Mouse (Mus musculus): ENCODE data around the gene Ptprn2.
"Not testable (repeated sequence)": the region's sequence is repeated elsewhere in the genome, so short reads cannot be mapped to it uniquely, and the experiment has no call there.

Ptprn2 gene

GRCm38 (mm10) chr12:116513788-116514187 lies 28.3 kb downstream of the Ptprn2 start:
- not testable (repeated sequence) for DNase-seq (ENCODE audit: extremely low read depth, low read depth, low spot score)

DNA sequence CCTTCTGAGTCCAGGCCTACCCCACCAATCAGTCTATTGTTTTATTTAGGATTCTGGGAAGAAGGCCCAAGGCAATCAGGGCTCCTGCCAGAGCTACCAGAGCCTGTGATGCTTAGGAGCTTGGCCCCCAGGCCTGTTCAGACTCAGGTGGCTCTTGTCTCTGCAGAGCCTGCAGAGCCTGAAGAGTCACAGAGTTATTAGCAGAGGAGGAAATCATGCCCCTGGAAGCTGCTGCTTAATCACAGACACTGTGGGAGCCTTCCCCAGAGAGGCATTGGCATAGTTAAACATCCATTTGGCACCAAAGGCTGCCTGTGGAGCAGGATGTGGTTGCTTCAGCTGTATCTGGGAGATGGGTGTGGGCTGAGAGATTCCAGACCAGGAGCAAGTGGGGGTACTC lies 30.3 kb downstream of the Ptprn2 start:
- DNase-seq (ENCODE audit: extremely low read depth, low read depth, low spot score) = no peak

DNA sequence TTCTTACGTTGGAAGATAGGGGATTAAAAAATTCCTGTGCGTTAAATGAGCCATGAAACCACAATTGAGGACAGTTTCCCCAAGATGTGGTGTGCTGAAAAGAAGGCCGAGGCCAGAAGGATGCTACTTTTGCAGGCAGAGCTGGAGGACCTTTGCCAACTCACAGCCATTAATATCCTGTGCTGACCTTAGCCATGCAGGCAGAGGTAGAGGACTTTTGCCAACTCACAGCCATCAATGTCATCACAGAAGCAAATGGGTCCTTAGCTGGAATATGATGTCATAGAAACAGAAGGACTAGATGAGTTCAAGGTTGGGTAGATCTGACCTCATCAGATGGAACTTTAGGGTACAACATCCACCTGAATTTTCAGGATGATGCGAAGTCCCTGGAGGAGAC lies 43.3 kb downstream of the Ptprn2 start:
- DNase-seq (ENCODE audit: extremely low read depth, low read depth, low spot score) = no peak

DNA sequence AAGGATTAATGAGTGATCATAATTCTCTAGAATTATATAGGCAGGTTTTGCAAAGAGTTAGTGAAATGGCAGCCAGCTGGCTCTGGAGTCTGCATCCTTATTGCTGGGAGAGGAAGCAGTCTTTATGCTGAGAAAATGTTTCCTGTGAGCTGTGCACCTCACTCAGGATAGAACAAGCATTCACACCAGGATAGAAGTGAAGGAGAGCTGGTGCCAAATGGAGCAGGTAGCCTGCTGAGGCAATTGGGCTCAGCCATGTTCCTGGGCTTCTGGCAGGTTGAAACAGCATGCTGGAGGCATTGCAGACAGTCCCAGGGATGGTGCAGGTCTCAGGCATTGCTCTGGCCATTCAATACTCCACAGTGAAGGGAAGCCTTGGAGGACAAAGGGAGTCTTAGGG lies 47.8 kb downstream of the Ptprn2 start:
- DNase-seq (ENCODE audit: extremely low read depth, low read depth, low spot score) = no peak

- no peak for DNase-seq (ENCODE audit: extremely low read depth, low read depth, low spot score)
These were observed 53.8 kb downstream of the Ptprn2 start for GRCm38 (mm10) chr12:116539305-116539704.

- peak; percentile 76 for DNase-seq (ENCODE audit: extremely low read depth, low read depth, low spot score)
These were observed 55.1 kb downstream of the Ptprn2 start for GRCm38 (mm10) chr12:116540608-116541007.

GRCm38 (mm10) chr12:116550031-116550430 lies 64.5 kb downstream of the Ptprn2 start:
- no peak for DNase-seq (ENCODE audit: extremely low read depth, low read depth, low spot score)

- no peak for DNase-seq (ENCODE audit: extremely low read depth, low read depth, low spot score)
These were observed 66.0 kb downstream of the Ptprn2 start for GRCm38 (mm10) chr12:116551516-116551915.

DNA sequence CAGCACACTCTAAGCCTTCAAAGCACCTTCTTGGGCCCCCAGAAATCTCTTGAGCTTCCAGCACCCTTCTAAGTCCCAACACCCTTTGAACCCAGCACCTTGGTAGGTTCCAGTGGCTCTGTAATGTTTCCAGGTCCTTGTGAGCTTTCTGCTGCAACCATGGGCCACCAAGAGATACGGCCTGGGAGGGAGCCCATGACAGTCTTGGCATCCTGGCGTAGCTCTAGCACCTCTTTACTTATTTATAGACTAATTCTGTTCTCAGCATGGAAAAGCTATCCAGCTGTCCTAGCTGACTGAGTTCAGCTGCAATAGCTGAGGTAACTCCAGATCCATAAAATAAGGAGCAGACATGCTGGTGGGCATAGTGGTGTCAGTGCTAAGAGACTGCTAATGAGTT lies 66.8 kb downstream of the Ptprn2 start:
- DNase-seq (ENCODE audit: extremely low read depth, low read depth, low spot score) = no peak

GRCm38 (mm10) chr12:116553361-116553760 lies 67.8 kb downstream of the Ptprn2 start:
- DNase-seq (ENCODE audit: extremely low read depth, low read depth, low spot score) = no peak

DNA sequence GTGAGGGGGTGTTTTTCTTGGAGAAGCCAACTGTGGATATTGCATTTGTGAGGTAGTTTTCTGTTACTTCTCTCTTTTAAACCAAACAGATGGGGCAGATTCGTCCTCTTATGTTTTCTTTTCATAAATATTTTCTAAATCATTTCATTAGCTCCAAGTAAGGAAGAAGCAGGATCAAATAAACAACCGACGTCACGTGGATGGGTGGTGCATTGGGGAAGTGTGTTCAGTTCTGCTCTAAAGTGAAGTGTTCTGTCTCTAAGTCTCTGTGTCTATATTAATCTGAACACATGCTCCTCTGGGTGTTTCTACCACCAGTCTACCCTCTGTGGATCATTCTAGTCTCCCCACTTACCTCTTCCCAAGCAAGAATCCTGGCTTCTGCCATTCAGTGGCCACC lies 70.4 kb downstream of the Ptprn2 start:
- no peak for DNase-seq (ENCODE audit: extremely low read depth, low read depth, low spot score)

GRCm38 (mm10) chr12:116564441-116564840 lies 78.9 kb downstream of the Ptprn2 start:
- no peak for DNase-seq (ENCODE audit: extremely low read depth, low read depth, low spot score)

DNA sequence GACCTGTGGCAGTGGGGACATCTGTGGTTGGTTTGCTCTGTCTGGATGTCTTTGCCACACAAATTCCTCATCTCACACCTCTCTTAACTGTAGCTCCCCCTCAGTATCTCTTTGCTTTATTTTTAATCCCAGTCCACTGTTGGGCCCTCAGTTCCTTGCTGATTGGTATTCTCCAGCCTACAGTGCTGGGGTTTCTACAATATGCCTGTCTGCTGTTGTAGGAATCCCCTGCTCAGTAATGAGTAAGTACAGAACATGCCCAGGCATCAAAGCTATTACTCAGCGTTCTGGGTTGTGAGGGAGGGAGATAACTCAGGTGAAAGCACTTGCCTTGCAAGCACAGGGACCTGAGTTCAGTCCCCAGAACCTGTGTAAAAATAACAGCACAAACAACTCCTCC lies 81.2 kb downstream of the Ptprn2 start:
- DNase-seq (ENCODE audit: extremely low read depth, low read depth, low spot score) = no peak

DNA sequence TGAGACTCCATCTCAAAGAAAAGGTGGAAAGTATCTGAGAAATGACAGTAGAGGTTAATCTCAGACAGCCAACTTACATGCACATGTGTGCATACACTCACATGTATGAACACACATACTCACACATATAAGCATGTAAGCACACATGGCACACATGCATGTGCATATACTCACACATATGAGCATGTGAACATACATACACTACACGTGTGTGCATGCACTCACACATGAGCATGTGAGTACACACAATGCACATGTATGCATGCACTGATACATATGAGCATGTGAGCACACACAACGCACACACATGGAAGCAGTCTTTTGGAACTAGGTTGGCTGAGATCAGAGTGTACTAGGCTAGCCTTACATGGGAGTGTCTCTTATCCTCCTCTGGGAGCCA lies 81.7 kb downstream of the Ptprn2 start:
- DNase-seq (ENCODE audit: extremely low read depth, low read depth, low spot score) = no peak

DNA sequence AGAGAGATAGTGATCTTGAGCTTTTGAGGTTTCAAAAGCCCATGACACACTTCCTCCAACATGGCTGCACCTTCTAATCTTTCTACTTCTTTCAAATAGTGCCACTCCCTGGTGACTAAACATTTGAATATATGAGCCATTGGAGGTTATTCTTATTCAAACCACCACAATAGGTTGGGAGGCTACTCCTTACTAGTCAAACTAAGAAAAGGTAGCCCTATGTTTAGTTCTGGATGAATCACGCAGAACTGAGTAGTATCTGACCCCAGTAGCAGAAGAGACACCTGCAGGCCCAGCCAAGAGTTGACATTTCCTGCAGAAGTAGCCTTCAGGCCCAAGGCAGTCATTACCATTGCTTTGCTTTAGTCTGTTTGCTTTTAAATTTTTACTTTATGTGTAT lies 84.0 kb downstream of the Ptprn2 start:
- no peak for DNase-seq (ENCODE audit: extremely low read depth, low read depth, low spot score)

DNA sequence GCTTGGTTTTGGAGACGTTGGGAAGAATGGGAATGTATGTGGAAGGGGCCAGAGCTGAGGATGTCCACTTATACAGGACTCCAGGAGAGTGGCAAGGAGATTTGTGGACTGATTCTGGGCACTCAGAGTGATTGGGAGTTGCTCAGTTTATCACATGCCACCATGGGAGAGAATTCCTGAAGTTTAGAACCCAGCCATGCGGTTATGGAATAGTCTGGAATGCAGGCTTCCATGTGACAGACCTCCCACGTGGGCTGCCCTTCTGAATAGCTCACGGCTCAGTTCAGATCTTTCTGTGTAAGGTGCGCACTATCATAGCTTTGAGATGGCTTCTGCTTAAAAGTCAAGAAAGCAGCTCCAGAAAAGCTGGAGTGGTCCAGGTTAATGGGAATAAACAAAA lies 88.6 kb downstream of the Ptprn2 start:
- no peak for DNase-seq (ENCODE audit: extremely low read depth, low read depth, low spot score)

DNA sequence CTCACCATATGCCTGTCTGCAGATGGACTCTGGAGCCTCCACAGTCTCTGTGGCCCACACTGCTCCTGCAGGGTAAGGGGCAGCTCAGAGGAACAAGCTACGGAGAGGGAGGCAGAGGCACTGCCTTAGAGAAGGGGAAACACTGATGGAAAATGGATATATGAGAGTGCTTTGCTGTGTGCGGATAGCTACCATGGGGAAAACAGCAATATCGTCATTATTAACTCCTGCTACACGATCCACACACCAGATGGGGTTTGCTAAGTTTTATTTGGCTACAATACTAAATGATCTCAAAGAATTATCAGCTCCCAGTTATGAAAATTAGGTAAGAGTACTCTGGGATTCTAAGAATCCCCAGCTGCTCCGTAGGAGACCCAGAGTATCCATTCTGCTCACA lies 89.2 kb downstream of the Ptprn2 start:
- no peak for DNase-seq (ENCODE audit: extremely low read depth, low read depth, low spot score)

DNA sequence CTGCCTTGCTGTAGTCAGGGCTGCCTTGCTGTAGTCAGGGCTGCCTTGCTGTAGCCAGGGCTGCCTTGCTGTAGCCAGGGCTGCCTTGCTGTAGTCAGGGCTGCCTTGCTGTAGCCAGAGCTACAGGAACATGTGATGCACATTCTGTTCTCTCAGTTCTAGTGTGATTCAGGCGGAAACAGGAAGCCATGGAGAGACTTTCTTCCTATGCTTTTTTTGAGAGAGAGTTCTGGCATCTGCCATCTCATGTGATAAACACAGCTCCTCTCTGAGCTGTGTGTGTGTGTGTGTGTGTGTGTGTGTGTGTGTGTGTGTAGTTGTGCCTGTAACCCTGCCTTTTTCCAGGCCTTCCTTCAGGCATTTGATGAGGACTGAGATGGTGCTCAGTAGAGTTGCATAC lies 92.4 kb downstream of the Ptprn2 start:
- not testable (repeated sequence) for DNase-seq (ENCODE audit: extremely low read depth, low read depth, low spot score)

- no peak for DNase-seq (ENCODE audit: extremely low read depth, low read depth, low spot score)
These were observed 95.5 kb downstream of the Ptprn2 start for GRCm38 (mm10) chr12:116580827-116581544.

- DNase-seq (ENCODE audit: extremely low read depth, low read depth, low spot score) = no peak
These were observed 96.3 kb downstream of the Ptprn2 start for GRCm38 (mm10) chr12:116581864-116582263.

DNA sequence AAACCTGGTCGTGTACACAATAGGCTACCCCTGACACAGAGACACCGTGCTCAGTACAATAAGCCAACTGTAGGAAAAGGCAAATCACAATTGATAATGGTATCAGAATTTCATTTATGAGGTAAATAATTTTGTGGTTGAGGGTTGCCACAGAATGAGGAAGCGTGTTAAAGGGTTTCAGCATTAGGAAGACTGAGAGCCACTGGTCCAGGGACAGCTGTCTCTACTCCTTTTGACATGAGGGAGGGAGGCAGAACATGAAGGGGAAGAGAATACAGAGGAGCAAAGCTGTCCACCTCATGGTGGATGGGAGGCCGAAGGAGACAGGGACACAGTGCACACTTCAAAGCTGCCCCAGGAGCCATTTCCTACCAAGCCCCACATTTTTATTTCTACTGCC lies 97.3 kb downstream of the Ptprn2 start:
- DNase-seq (ENCODE audit: extremely low read depth, low read depth, low spot score) = no peak

GRCm38 (mm10) chr12:116585001-116585400 lies 99.5 kb downstream of the Ptprn2 start:
- no peak for DNase-seq (ENCODE audit: extremely low read depth, low read depth, low spot score)

- no peak for DNase-seq (ENCODE audit: extremely low read depth, low read depth, low spot score)
These were observed 100.6 kb downstream of the Ptprn2 start for GRCm38 (mm10) chr12:116586167-116586566.
